Mouse (Mus musculus): ENCODE data around the gene Osbpl3.
"Not testable (repeated sequence)": the region's sequence is repeated elsewhere in the genome, so short reads cannot be mapped to it uniquely, and the experiment has no call there.

Gene Osbpl3

GRCm38 (mm10) chr6:50455102-50455828, 736 bp downstream of the Osbpl3 start:
- intact Hi-C loops (cut with DNase I): loop anchor here (5.0 kb wide), 2 partner anchors 43 to 67 kb away; no protein-coding TSS in a partner anchor

- intact Hi-C loops (cut with DNase I): no loop called here
Observed at GRCm38 (mm10) chr6:50453651-50454050, 2.4 kb downstream of the Osbpl3 start.

- intact Hi-C loops (cut with DNase I): no loop called here
Observed at GRCm38 (mm10) chr6:50452220-50452619, 3.8 kb downstream of the Osbpl3 start.

- intact Hi-C loops (cut with DNase I): no loop called here
Observed at GRCm38 (mm10) chr6:50445616-50446015, 10.4 kb downstream of the Osbpl3 start.

GRCm38 (mm10) chr6:50440966-50441862, 14.8 kb downstream of the Osbpl3 start:
- intact Hi-C loops (cut with DNase I): no loop called here

GRCm38 (mm10) chr6:50440197-50440596, 15.8 kb downstream of the Osbpl3 start:
- intact Hi-C loops (cut with DNase I): no loop called here

GRCm38 (mm10) chr6:50438900-50439299, 17.1 kb downstream of the Osbpl3 start:
- intact Hi-C loops (cut with DNase I): not testable (repeated sequence)

- intact Hi-C loops (cut with DNase I): no loop called here
Observed at GRCm38 (mm10) chr6:50437815-50438214, 18.2 kb downstream of the Osbpl3 start.

GRCm38 (mm10) chr6:50436661-50437060, 19.3 kb downstream of the Osbpl3 start:
- intact Hi-C loops (cut with DNase I): no loop called here

GRCm38 (mm10) chr6:50432491-50432890, 23.5 kb downstream of the Osbpl3 start:
- intact Hi-C loops (cut with DNase I): no loop called here

- intact Hi-C loops (cut with DNase I): no loop called here
Observed at GRCm38 (mm10) chr6:50429299-50429698, 26.7 kb downstream of the Osbpl3 start.

GRCm38 (mm10) chr6:50427051-50427732, 28.8 kb downstream of the Osbpl3 start:
- intact Hi-C loops (cut with DNase I): no loop called here

- intact Hi-C loops (cut with DNase I): no loop called here
Observed at GRCm38 (mm10) chr6:50426571-50426970, 29.4 kb downstream of the Osbpl3 start.

GRCm38 (mm10) chr6:50424271-50424670, 31.7 kb downstream of the Osbpl3 start:
- intact Hi-C loops (cut with DNase I): no loop called here

GRCm38 (mm10) chr6:50420413-50420812, 35.6 kb downstream of the Osbpl3 start:
- intact Hi-C loops (cut with DNase I): no loop called here

- intact Hi-C loops (cut with DNase I): no loop called here
Observed at GRCm38 (mm10) chr6:50419518-50420290, 36.3 kb downstream of the Osbpl3 start.

- intact Hi-C loops (cut with DNase I): no loop called here
Observed at GRCm38 (mm10) chr6:50418951-50419350, 37.0 kb downstream of the Osbpl3 start.

- intact Hi-C loops (cut with DNase I): no loop called here
Observed at GRCm38 (mm10) chr6:50416854-50417253, 39.1 kb downstream of the Osbpl3 start.

GRCm38 (mm10) chr6:50415431-50415830, 40.6 kb downstream of the Osbpl3 start:
- intact Hi-C loops (cut with DNase I): no loop called here

- intact Hi-C loops (cut with DNase I): loop anchor here (5.0 kb wide), 1 partner anchor 43 kb away; the partner anchor contains the start of gene Osbpl3
Observed at GRCm38 (mm10) chr6:50414547-50414946, 41.5 kb downstream of the Osbpl3 start.

- intact Hi-C loops (cut with DNase I): loop anchor here (5.0 kb wide), 1 partner anchor 44 kb away; the partner anchor contains the start of gene Osbpl3
Observed at GRCm38 (mm10) chr6:50413381-50413780, 42.6 kb downstream of the Osbpl3 start.
